Mouse (Mus musculus) ovary, postnatal 36 days (tissue): Measurements from ENCODE around the gene Gtf3c6.

ENCODE experiments used
- DNase-seq: peaks from one replicate; pipeline ENCODE4 v3.0.0; 2022; ENCODE audit warnings: low spot score, mixed read lengths

Gtf3c6 gene

GRCm38 (mm10) chr10:40258976-40259375 lies 1.1 kb upstream of the Gtf3c6 start:
- no peak for DNase-seq

- peak; percentile 49 for DNase-seq
Measured at GRCm38 (mm10) chr10:40258401-40258966, 576 bp upstream of the Gtf3c6 start.

- peak; percentile 35 for DNase-seq
Measured at GRCm38 (mm10) chr10:40256716-40257115, 1.2 kb downstream of the Gtf3c6 start.

- no peak for DNase-seq
Measured at GRCm38 (mm10) chr10:40250969-40251368, 6.9 kb downstream of the Gtf3c6 start.

- no peak for DNase-seq
Measured at GRCm38 (mm10) chr10:40249625-40250024, 8.3 kb downstream of the Gtf3c6 start.

- no peak for DNase-seq
Measured at GRCm38 (mm10) chr10:40247166-40247716, 10.7 kb downstream of the Gtf3c6 start.

GRCm38 (mm10) chr10:40246374-40247165 lies 11.3 kb downstream of the Gtf3c6 start, which contains the start of gene Rpf2:
Rpf2 (minus strand) TSS chr10:40247036.
- peak; percentile 81 for DNase-seq

GRCm38 (mm10) chr10:40237826-40238225 lies 20.1 kb downstream of the Gtf3c6 start:
- no peak for DNase-seq

GRCm38 (mm10) chr10:40233241-40233640 lies 24.7 kb downstream of the Gtf3c6 start:
- no peak for DNase-seq

GRCm38 (mm10) chr10:40232442-40232841 lies 25.5 kb downstream of the Gtf3c6 start:
- no peak for DNase-seq

GRCm38 (mm10) chr10:40229725-40230124 lies 28.2 kb downstream of the Gtf3c6 start:
- no peak for DNase-seq

- DNase-seq: no peak
Measured at GRCm38 (mm10) chr10:40227660-40228303, 30.1 kb downstream of the Gtf3c6 start.

GRCm38 (mm10) chr10:40218874-40219273 lies 39.0 kb downstream of the Gtf3c6 start:
- no peak for DNase-seq

- peak; percentile 84 for DNase-seq
Measured at GRCm38 (mm10) chr10:40212443-40213169, 45.3 kb downstream of the Gtf3c6 start.
